Mouse (Mus musculus) heart, postnatal 0 days (tissue): ENCODE results near the gene Pdzd2. TPM values are rescaled to one million over a fixed set of nuclear protein-coding genes. Genes with fewer than 3 reads are reported as not detected.

Experiments used
- ATAC-seq: fragments of 200-750 bp; cut with Nextera tagmentation; 2 replicates; pipeline ENCODE4 v1.8.0; 2017; ENCODE audit warnings: low read depth, moderate number of reproducible peaks, moderate library complexity; ENCODE audit not compliant: insufficient read depth
- DNase-seq: peaks from one replicate; pipeline ENCODE4 v3.0.0-alpha.2; 2016; ENCODE audit warnings: low spot score
- H3K27ac ChIP-seq: fragments of 300-500 bp; sonication (generic); 2 replicates; pipeline ENCODE4 v1.5.1; 2014; ENCODE audit warnings: low read depth, mild to moderate bottlenecking
- H3K27me3 ChIP-seq: fragments of 300-500 bp; sonication (generic); 2 replicates; pipeline ENCODE4 v1.6.1; 2014; ENCODE audit warnings: low read length, mixed read lengths; ENCODE audit not compliant: control insufficient read depth, insufficient read depth
- H3K36me3 ChIP-seq: fragments of 300-500 bp; sonication (generic); replicated peaks from 2 replicates; pipeline ENCODE4 v1.6.1; 2014; ENCODE audit warnings: low read length, mixed read lengths; ENCODE audit not compliant: control insufficient read depth, insufficient read depth
- H3K4me1 ChIP-seq: fragments of 300-500 bp; sonication (generic); 2 replicates; pipeline ENCODE4 v1.6.1; 2014; ENCODE audit warnings: antibody characterized with exemption; ENCODE audit not compliant: control insufficient read depth, insufficient read depth
- H3K4me2 ChIP-seq: fragments of 300-500 bp; sonication (generic); 2 replicates; pipeline ENCODE4 v1.6.1; 2014; ENCODE audit warnings: low read depth, mild to moderate bottlenecking, low read length, moderate library complexity
- H3K4me3 ChIP-seq: fragments of 300-500 bp; sonication (generic); 2 replicates; pipeline ENCODE4 v1.5.1; 2014; ENCODE audit warnings: low read depth, low read length
- H3K9ac ChIP-seq: fragments of 300-500 bp; sonication (generic); replicated peaks from 2 replicates; pipeline ENCODE4 v1.6.1; 2014; ENCODE audit warnings: low read depth, low read length, mixed read lengths
- H3K9me3 ChIP-seq: fragments of 300-500 bp; sonication (generic); replicated peaks from 2 replicates; pipeline ENCODE4 v1.6.1; 2016; ENCODE audit warnings: low read length; ENCODE audit not compliant: control insufficient read depth
- CTCF ChIP-seq: IDR thresholded peaks from 2 replicates; pipeline ENCODE4 v1.5.1; 2016; ENCODE audit warnings: antibody characterized with exemption, control low read depth, low read depth
- EP300 ChIP-seq: IDR thresholded peaks from 2 replicates; pipeline ENCODE4 v1.6.1; 2016; ENCODE audit warnings: antibody characterized with exemption, low read depth
- WGBS: fragments of 180-500 bp; shearing (Covaris S2); extraction: QIAGEN DNeasy Blood & Tissue Kit; methylation state at CpG from one replicate; pipeline ENCODE4 v1.1.7; 2014; 5-methylcytosine and 5-hydroxymethylcytosine counted together
- polyA plus RNA-seq: library from polyadenylated mRNA; unstranded; fragments of >200 nt; fragmentation: Nextera tagmentation; extraction: Ambion mirVana; gene quantifications from 2 replicates; pipeline ENCODE4 v1.2.1, GENCODE M21; 2015
- total RNA-seq: library from RNA; depleted of rRNA; stranded (reverse); fragments of >200 nt; gene quantifications from 2 replicates; pipeline ENCODE4 v1.2.3, GENCODE M21; 2014; ENCODE audit warnings: low replicate concordance

Pdzd2 gene
- total and polyA plus RNA-seq, 2 experiments from 2014 or later = 36.1 to 86.0 TPM

- Histone ChIP-seq H3K9me3 (no peaks in the 10 kb centered on the region), H3K36me3 (no peaks in the 10 kb centered on the region), H3K4me2 (no peak overlapping the region), H3K4me1 (peaks cover 15% of the 10 kb centered on the region), H3K27me3 (no peaks in the 10 kb centered on the region), H3K4me3 (no peak overlapping the region), H3K27ac (no peak overlapping the region), H3K9ac (no peak overlapping the region)
- no peak for TF ChIP-seq CTCF
- no peak for TF ChIP-seq EP300
- DNase-seq (no peak), ATAC-seq (no peak)
- 87% methylated on average over 7 of the region's 7 CpGs for WGBS
These were observed 110.6 kb downstream of the Pdzd2 start for GRCm38 (mm10) chr15:12629164-12629563.

DNA sequence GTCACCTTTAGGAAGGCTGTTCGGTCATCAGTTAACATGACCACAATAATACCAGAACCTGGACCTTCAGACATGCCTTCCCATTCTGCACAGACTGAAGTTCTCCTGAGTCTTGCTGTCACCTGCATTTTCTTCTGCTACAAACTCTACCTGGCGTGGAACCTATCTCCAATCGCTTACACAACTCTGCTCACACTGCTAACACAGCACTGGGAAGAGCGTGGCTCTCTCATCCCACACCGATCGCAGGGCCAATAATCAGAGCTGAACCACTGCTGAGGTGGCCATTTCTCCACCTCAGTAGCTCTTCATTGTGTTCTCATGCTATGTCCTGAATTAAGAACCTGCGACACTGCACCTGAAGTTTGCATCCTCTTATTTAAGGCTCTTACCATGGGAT is 111.3 kb downstream of the Pdzd2 start:
- no peak for TF ChIP-seq EP300
- TF ChIP-seq CTCF = no peak
- H3K4me1 ChIP-seq = peaks cover 15% of the 10 kb centered on the region
- no peaks in the 10 kb centered on the region for H3K36me3 ChIP-seq
- no peak overlapping the region for H3K4me2 ChIP-seq
- H3K27ac ChIP-seq = no peak overlapping the region
- ATAC-seq = no peak
- WGBS = 92% methylated on average over 7 of the region's 7 CpGs
- no peaks in the 10 kb centered on the region for H3K9me3 ChIP-seq
- no peak overlapping the region for H3K9ac ChIP-seq
- DNase-seq = no peak
- H3K4me3 ChIP-seq = no peak overlapping the region
- no peaks in the 10 kb centered on the region for H3K27me3 ChIP-seq

DNA sequence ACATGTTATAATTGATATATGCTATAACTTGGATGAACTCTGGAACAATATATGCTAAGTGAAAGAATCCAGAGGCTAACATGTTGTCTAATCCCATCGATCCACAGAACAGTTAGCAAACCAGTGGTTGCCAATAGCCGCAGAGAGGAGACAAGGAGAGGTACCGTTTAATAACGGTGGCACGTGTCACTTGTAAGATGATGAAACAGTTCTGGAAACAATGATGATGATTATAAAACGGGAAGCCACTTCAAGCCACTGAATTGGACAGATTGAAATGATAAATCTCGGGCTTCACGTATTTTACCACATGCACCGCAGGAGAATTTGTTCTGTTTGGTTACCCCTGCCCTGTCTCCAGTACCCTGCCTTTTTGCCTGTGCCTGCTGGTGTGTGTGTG is 112.8 kb downstream of the Pdzd2 start:
- DNase-seq = no peak
- TF ChIP-seq CTCF (no peak), EP300 (no peak)
- ATAC-seq = no peak
- Histone ChIP-seq H3K4me1 (peaks cover 15% of the 10 kb centered on the region), H3K27ac (no peak overlapping the region), H3K9ac (no peak overlapping the region), H3K4me2 (no peak overlapping the region), H3K4me3 (no peak overlapping the region), H3K9me3 (no peaks in the 10 kb centered on the region), H3K36me3 (no peaks in the 10 kb centered on the region), H3K27me3 (no peaks in the 10 kb centered on the region)
- 88% methylated on average over 9 of the region's 9 CpGs for WGBS

- Histone ChIP-seq H3K4me1 (peaks cover 7% of the 10 kb centered on the region; the same call in 1 of the 2 replicates), H3K4me2 (no peak overlapping the region), H3K9ac (no peak overlapping the region), H3K36me3 (no peaks in the 10 kb centered on the region), H3K27ac (no peak overlapping the region), H3K9me3 (no peaks in the 10 kb centered on the region), H3K4me3 (no peak overlapping the region), H3K27me3 (no peaks in the 10 kb centered on the region)
- ATAC-seq = no peak
- 77% methylated on average over 8 of the region's 8 CpGs for WGBS
- TF ChIP-seq EP300 (no peak), CTCF (no peak)
- DNase-seq = no peak
These were observed 113.6 kb downstream of the Pdzd2 start for GRCm38 (mm10) chr15:12626166-12626565.

GRCm38 (mm10) chr15:12625524-12625923 is 114.2 kb downstream of the Pdzd2 start:
- no peaks in the 10 kb centered on the region for H3K9me3 ChIP-seq
- no peak for DNase-seq
- no peaks in the 10 kb centered on the region for H3K36me3 ChIP-seq
- 0 out of 2 replicates have a peak, but pooled peaks cover under 1% of the 10 kb centered on the region for H3K4me1 ChIP-seq
- no peak for ATAC-seq
- H3K4me2 ChIP-seq = no peak overlapping the region
- no peaks in the 10 kb centered on the region for H3K27me3 ChIP-seq
- H3K27ac ChIP-seq = no peak overlapping the region
- H3K9ac ChIP-seq = no peak overlapping the region
- TF ChIP-seq EP300 = no peak
- TF ChIP-seq CTCF = no peak
- 67% methylated on average over 6 of the region's 6 CpGs for WGBS
- H3K4me3 ChIP-seq = no peak overlapping the region

- no peak overlapping the region for H3K9ac ChIP-seq
- H3K36me3 ChIP-seq = no peaks in the 10 kb centered on the region
- WGBS = 91% methylated on average over 4 of the region's 4 CpGs
- DNase-seq (no peak), ATAC-seq (no peak)
- H3K27me3 ChIP-seq = no peaks in the 10 kb centered on the region
- TF ChIP-seq EP300 (no peak), CTCF (no peak)
- H3K4me3 ChIP-seq = no peak overlapping the region
- H3K27ac ChIP-seq = no peak overlapping the region
- H3K4me2 ChIP-seq = no peak overlapping the region
- H3K4me1 ChIP-seq = no peaks in the 10 kb centered on the region
- H3K9me3 ChIP-seq = no peaks in the 10 kb centered on the region
These were observed 116.2 kb downstream of the Pdzd2 start for GRCm38 (mm10) chr15:12623521-12623920.
